Mouse (Mus musculus): Measurements from ENCODE around the gene Clec3b.

Gene Clec3b

DNA sequence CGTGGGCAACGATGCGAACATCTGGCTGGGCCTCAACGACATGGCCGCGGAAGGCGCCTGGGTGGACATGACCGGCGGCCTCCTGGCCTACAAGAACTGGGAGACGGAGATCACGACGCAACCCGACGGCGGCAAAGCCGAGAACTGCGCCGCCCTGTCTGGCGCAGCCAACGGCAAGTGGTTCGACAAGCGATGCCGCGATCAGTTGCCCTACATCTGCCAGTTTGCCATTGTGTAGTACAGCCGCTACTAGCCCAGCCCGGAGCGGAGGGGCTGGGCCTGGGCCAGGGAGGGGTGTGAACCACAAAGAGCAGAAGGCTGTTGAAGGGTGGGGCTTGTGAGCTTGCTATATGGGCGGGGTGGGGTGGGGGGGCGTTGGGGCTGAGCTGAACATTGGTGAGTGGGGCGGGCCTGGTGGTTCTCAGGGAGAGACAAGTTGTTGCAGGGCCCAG lies 6.2 kb downstream of the Clec3b start:
- DNase-seq: peak; percentile 75

DNA sequence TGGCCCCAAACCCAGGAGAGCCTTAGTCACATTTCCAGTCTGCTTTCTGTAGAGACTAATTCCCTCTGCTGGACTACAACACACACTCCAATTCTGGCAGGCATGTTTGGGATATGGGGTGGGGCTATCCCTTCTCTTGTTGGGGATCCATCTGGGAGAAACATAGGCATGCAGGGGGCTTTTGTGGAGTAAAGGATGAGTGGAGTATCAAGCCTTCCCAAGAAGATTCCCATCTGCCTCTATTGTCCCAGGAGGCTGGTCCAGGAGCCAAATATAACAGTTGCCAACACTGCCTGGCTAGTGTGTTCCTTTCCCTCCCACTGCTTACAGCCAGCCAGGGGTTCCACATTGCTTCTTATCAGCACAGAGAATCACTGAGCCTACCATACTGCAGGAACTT lies 7.0 kb downstream of the Clec3b start:
- DNase-seq: no peak

DNA sequence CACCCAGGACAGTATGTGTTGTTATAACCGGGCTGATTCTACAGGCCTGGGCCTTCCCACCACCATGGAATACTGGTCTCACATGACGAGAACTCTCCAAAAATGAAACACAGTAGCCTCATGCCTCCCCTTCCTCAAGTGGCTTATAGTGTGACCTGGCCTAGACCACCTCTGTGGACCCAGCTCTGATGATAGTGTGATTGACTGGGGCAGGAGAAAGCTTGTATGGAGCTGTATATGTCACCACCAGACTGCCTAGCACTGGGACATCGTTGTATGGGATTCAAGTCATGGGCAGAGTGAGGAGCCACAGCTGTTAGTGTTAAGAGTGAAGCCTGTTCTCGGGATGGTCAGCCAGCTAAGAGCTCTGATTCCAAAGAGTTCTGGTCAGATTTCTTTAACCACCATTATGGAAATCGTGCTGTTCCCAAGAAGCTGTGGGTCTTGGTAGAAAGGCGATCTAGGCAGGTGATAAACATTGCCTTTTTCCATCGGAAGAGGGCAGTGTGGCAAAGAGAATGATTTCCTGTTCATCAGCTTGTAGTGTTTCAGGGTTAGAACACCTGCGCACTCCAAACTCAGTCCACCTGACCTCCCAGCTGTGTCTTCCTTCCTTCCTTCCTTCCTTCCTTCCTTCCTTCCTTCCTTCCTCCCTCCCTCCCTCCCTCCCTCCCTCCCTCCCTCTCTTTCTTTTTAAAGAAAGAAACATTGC lies 7.5 kb downstream of the Clec3b start:
- DNase-seq: peak; percentile 68

DNA sequence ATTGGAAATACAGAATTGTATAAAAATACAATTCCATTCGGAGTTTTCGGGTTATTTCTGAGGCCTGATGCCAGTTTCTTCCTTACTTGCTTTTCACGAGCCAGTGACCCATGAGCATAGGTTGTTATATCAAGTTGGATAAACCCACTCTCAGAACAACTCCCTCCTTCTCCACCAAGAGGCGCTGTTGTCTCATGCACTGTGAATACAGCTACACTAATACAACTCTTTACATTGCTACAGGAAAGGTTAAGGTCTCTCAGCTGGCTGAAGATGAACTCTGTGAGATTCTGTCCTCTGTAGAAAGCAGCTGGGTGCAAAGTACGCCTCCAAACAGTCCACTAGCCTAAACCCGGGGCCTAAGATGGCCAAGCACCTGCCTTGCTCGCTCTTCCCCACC lies 8.6 kb downstream of the Clec3b start:
- DNase-seq: peak; percentile 77

DNA sequence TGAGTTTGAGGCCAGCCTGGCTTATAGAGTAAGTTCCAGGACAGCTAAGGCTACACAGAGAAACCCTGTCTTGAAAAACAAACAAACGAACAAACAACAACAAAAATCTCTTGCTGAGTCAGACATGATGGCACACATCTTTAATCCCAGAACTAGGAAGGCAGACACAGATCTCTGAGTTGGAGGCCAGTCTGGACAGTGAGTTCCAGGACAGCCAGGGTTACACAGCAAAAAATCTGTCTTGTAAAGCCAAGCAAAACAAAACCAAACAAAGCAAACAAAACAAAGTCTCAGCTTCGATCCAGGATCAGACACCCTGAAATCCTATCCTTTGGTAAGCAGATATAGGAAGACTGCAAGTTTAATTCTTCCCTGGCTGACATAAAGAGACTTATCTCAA lies 11.0 kb downstream of the Clec3b start:
- no peak for DNase-seq

DNA sequence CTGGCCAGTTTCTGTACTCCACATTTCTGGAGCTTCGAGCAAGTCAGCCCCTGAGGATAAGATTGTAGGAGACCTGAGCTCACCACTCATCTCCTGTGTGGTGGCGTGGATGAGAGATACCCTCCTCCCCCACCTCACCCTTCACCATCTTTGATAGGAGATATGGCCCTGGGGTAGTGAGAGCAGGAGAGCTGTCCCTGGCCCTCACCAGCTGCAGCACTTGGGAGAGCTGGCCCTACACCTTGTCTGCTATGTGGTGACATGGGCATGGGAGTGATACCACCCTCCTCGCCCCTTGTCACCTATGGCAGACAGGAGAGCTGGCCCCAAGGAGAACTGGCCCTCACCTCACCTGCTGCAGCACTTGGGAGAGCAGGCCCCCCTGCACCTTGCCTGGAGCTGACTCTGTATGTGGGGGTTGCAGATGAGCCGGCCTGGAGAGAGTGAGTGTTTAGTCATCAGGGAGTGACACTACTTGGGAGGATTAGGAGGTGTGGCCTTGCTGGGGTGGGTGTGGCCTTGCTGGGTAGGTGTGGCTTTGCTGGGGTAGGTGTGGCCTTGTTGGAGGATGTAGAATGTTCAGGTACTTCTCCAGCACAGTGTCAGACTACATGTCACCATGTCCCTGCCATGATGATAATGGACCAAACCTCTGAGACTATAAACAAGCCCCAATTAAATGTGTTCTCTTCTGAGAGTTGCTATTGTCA lies 12.4 kb downstream of the Clec3b start:
- DNase-seq: no peak

DNA sequence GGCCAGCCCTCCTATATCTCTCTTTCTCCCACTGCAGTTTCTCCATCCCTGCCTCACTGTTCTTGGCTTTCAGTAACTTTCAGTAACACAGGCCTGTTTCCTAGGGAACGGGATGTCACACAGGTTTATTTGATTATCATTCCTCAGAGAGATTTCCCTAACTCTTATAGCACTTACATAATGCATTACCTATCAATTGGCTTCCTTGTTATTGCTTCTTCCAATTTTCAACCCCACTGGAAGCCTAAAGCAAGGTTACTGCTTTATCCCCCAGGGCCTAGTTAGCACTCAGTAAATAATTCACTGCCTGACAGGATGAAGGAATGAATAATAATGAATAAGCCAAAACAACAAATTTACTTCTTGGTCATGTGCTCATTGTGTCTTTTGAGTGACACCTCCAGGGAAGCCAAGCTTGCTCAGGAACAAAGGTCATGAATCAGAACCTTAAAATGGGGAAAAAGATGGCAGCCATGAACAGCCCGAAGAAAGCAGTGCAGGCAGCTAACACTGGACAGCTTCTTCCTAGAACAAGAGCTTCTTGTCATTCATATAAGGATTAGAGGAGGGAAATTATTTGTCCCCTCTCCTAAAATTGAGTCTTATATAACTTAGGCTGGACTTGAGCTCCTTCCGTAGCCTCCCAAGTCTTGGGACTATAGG lies 15.2 kb downstream of the Clec3b start:
- DNase-seq: no peak

DNA sequence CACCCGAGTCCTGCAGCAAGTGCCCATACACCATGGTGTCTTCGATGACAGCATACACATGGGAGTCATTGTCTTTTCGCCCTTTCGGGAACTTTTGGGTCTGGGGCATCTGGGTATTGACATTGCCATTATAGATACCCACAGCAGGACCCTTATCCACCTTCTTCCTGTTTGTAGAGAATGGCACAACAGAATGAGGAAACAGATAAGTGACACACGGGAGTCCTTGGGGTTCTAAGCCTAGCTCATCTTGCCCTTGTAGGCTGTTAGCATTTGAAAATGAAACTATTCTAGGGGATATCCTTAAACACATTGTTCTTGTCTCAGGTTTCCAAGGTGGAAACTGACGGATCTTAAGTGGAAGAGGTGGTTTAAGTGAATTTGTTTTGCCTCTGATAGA lies 23.0 kb downstream of the Clec3b start:
- no peak for DNase-seq

DNA sequence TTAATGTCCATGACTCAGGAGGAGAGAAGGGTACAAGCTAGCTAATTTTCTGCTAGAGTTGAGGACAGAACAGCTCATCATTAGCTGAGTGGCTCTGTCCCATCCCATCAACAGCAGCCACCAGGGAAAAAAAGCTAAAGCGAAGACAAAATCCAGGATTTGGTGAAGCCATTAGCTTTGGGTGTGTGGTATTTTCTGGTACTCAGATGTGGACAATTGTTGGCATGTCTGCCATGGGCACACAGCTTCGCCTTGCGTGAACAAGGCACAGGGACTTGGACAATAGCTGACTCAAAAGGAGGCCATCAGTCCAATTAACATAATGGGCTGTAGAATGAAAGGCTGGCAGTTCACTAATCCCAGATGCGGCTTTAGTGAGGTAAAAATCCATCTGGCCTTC lies 23.6 kb downstream of the Clec3b start:
- no peak for DNase-seq

DNA sequence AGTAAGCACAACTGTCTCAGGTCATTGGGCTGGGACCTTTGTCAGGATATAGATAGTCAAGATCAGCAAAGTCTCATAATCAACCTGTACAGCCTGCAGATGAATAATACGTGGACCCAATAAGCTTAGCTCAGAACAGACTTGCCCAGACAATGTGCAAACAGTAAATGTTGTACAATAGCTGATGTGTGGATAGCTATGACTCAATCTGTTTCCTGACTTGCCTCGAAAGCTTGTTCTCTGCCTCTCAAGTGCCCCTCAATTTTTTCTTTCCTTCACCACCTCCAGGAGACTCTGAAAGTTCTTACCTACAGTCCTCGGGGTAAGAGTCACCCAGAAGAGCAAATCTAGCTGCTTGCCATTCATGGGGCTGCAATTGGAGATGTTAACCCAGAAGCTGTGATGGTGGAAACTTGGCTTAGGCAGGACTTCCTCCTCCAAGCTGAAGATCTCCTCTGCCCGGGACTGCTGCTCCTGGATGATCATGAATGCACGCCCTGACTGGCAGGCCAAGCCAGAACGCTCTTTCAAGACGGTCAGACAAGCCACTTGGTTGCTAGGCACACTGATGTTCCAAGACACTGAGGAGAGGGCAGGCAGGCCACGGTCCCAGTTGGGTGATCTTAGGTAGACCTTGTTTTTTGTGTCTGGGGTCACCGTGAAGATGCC lies 26.8 kb downstream of the Clec3b start:
- no peak for DNase-seq

DNA sequence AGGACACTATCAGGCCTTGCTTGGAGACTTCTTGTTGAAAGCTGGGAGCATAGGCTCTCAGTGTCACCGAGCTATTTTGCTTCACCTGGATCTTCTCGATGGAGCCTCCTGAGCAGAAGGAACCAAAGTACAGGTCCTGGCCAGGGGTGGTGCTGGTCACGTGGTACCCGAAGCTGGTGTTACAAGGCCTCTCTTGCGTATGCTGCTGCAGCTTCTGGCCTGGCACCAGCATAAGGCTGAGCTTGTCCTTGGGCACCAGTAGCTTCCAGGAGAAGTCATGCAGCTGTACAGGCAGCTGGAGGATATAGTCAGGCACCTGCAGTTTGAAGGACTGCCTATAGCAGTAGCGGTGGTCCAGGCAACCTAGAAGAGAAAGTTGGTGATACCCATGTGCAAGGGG lies 29.3 kb downstream of the Clec3b start:
- no peak for DNase-seq

DNA sequence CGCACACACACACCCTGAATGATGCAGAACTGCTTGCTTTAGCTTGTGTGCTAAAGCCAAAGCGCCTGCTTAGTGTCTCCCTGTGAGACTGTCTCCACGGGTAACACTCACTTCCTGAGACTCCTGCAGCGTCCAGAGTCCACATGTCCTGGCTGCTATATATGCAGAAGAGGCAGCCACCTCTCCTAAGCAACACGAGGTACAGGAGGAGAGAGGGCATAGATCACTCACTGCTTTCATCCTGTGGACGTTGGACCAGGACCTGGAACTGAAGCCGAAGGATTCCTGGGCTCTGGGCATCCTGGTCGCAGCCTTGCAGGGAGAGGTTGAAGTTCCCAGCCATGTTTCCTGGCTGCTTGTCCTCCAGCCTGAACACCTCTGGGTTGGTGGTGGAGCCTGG lies 32.5 kb downstream of the Clec3b start:
- no peak for DNase-seq

DNA sequence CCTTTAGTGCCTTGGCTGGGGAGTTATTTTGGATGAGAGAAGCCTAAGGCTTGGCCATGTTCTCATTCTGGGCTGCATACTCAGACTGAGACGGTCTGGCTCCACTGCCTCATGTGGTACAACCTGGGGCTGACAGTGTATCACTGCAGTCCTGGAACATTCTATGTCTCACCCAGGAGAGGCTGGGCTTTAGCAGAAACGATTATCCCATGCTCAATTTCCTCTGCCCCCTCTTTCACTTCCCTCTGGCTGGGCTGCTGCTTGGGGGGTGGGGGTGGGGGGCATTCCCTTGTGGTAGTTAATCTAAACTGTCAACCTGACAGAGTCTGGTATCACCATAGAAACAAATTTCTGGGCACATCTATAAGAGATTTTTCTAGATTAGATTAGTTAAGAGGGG lies 34.8 kb downstream of the Clec3b start:
- DNase-seq: no peak

DNA sequence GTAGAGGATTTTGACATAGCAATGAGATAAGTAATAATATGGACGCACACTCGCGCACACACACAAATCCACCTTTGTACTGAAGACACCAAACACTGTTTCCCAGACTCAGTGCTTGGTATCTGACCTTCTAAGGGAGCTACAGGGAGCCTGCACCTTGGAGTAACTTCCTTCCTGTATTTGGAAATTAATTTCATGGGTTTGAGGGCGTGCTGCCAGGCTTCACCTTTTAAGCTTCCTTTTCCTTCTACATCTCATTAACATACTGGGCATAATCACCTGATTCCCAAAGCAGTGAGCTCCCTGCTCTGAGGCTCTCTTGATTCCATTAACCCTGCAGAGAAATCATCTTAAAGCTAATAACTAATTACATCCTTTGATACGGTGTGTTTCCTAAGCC lies 35.4 kb downstream of the Clec3b start:
- no peak for DNase-seq

DNA sequence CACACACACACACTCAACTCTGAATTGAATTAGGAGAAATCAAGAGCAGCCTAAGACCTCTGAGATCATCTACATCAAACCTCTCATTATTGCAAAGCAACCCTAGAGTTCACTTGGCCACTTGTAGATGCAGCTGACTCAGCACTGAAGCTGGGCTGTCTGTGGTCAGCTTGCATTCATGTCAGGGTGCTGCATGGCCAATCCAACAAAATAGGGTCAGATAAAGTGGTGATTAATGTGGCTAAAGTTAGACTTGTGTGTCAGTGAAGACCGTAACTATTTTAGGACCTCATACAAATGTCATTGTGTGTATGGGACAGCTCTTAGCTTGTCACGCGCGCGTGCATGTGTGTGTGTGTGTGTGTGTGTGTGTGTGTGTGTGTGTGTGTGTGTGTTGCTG lies 36.8 kb downstream of the Clec3b start:
- no peak for DNase-seq

DNA sequence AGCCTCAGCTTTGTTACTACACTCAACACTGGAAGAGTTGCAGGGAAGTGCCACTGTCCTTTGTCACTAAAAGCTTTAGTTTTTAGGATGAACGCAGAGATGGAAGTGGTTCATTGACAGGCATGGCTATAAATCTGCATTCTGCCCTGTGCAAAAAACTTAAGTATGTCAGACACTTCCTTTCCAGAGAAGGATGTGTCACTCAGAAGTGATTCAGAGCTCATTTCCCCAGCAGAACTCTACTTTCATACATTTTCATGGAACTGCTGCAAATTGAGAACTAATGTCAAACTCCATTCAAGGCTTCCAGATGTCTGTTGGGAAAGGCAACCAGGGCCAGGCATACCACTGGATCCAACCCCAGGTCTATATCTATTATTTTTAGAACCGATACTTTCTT lies 37.5 kb downstream of the Clec3b start:
- DNase-seq: no peak

DNA sequence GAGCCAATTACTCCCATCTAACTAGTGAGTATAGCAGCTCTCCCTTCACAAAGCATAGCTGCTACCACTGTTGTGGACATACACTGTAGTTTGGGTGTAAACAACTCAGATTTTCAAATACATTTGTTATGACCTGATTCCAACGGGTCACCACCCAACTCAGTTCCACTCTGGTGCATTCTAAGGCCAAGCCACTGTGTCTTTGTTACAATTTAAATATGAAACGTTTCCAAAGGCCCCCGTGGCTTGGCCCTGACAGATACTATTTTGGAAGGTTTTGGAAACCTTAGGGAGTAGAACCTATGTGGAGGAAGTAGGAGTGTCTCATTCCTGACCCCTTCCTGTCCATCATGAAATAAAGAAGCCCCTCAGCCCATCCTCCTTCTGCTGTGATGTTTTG lies 49.4 kb downstream of the Clec3b start:
- DNase-seq: no peak

DNA sequence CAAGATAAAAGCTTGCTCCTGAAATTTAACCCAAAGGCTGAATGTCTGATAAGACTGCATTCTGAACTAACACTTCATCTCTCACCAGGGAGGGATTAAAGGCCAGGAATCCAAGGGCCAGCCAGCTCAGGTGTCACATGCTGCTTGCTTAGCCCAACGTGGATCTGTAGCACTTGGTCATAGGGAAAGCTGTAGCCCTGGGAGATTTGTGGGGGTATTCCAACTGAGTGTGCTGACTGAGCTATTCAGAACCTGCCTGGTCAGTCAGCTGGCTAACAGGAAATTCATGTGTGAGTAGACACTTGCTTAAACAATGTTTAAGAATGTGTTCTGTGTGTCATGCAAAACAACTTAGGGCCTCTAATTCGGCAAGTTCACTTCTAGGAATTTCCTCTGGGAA lies 55.8 kb downstream of the Clec3b start:
- no peak for DNase-seq

DNA sequence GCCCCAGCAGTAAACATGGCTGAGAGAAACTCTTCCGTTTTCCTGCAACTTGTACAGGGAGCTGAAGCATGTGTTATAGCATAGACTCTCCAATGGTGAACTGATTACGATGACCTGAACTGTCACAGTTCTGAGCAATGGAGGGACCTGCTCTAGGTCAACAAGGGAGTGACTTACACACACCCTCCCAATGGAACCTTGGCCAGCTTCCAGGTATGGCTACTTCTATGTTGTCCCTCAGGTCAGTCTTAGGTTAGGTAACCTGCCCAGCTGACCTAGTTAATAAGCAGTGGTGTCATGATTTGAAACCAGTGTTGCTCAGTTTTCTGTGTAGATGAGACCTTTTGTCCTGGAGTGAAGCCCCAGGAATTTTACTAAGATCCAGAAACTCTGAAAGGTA lies 56.2 kb downstream of the Clec3b start:
- no peak for DNase-seq
